Mouse (Mus musculus) granulocyte monocyte progenitor cell, adult 5-6 weeks (primary cell): Measurements from ENCODE around the gene Scai. TPM values are rescaled to one million over a fixed set of nuclear protein-coding genes. Genes with fewer than 3 reads are reported as not detected.
"Not testable (repeated sequence)": the region's sequence is repeated elsewhere in the genome, so short reads cannot be mapped to it uniquely, and the experiment has no call there.

Experiments used
- ATAC-seq: replicated peaks from 2 replicates; pipeline ENCODE4 v1.8.0; 2016; ENCODE audit warnings: mild to moderate bottlenecking, moderate TSS enrichment, inconsistent platforms; ENCODE audit not compliant: poor library complexity, severe bottlenecking
- total RNA-seq, 2 experiments: library from RNA; stranded (forward) in 1 of 2; stranded (reverse) in 1 of 2; fragments of 200-712, 200-1000 nt in 1 of 2; fragments of >200 nt in 1 of 2; fragmentation: Nextera tagmentation in 1 of 2; gene quantifications; 2 replicates each; pipeline ENCODE4 v1.2.3; 2014 to 2017

Scai gene
- total RNA-seq, 2 experiments from 2014 or later: 4.4 to 6.5 TPM

- no peak for ATAC-seq
Observed at GRCm38 (mm10) chr2:39140586-39141455, 49.7 kb downstream of the Scai start.

GRCm38 (mm10) chr2:39129526-39130326 lies 60.8 kb downstream of the Scai start:
- no peak for ATAC-seq

- ATAC-seq: no peak
Observed at GRCm38 (mm10) chr2:39124167-39124566, 66.4 kb downstream of the Scai start.

- ATAC-seq: no peak
Observed at GRCm38 (mm10) chr2:39121137-39121536, 69.4 kb downstream of the Scai start.

GRCm38 (mm10) chr2:39116583-39116982 lies 74.0 kb downstream of the Scai start:
- no peak for ATAC-seq

- ATAC-seq: no peak
Observed at GRCm38 (mm10) chr2:39114093-39114492, 76.4 kb downstream of the Scai start.

GRCm38 (mm10) chr2:39110514-39110913 lies 80.0 kb downstream of the Scai start:
- no peak for ATAC-seq

- not testable (repeated sequence) for ATAC-seq
Observed at GRCm38 (mm10) chr2:39109712-39110111, 80.8 kb downstream of the Scai start.

GRCm38 (mm10) chr2:39099951-39100350 lies 90.6 kb downstream of the Scai start:
- ATAC-seq: not testable (repeated sequence)

- ATAC-seq: peak; percentile 48; the same call in 1 of the 2 replicates
Observed at GRCm38 (mm10) chr2:39097993-39098392, 92.5 kb downstream of the Scai start.

GRCm38 (mm10) chr2:39091966-39092365 lies 98.6 kb downstream of the Scai start:
- no peak; the same call in 1 of the 2 replicates for ATAC-seq

GRCm38 (mm10) chr2:39082706-39083105 lies 107.8 kb downstream of the Scai start:
- ATAC-seq: no peak

- ATAC-seq: no peak
Observed at GRCm38 (mm10) chr2:39070666-39071065, 119.9 kb downstream of the Scai start.

- no peak for ATAC-seq
Observed at GRCm38 (mm10) chr2:39069096-39069495, 121.4 kb downstream of the Scai start.

- peak; percentile 96 for ATAC-seq
Observed at GRCm38 (mm10) chr2:39065400-39065987, 125.0 kb downstream of the Scai start, which contains the start of gene Golga1. TSS of gene Golga1 (minus strand) at chr2:39065541.

GRCm38 (mm10) chr2:39064687-39065399 lies 125.7 kb downstream of the Scai start:
- ATAC-seq: peak; percentile 61

- no peak for ATAC-seq
Observed at GRCm38 (mm10) chr2:39048515-39048914, 142.0 kb downstream of the Scai start.

GRCm38 (mm10) chr2:39040215-39040614 lies 150.3 kb downstream of the Scai start:
- no peak for ATAC-seq

GRCm38 (mm10) chr2:39031611-39032010 lies 158.9 kb downstream of the Scai start:
- no peak for ATAC-seq

- no peak for ATAC-seq
Observed at GRCm38 (mm10) chr2:39020004-39020403, 170.5 kb downstream of the Scai start.
